Mouse (Mus musculus): ENCODE measurements at regions not wholly inside any gene's neighbourhood (a gene's known extent, or its start where the extent isn't known, plus 50 kb on each side); places are given as distances from the start of the nearest gene placed in this dataset.
"Not testable (repeated sequence)": the region's sequence is repeated elsewhere in the genome, so short reads cannot be mapped to it uniquely, and the experiment has no call there.

GRCm38 (mm10) chr1:4570730-4571129 is 237.0 kb upstream of the Gm37988 start:
- DNase-seq = no peak

DNA sequence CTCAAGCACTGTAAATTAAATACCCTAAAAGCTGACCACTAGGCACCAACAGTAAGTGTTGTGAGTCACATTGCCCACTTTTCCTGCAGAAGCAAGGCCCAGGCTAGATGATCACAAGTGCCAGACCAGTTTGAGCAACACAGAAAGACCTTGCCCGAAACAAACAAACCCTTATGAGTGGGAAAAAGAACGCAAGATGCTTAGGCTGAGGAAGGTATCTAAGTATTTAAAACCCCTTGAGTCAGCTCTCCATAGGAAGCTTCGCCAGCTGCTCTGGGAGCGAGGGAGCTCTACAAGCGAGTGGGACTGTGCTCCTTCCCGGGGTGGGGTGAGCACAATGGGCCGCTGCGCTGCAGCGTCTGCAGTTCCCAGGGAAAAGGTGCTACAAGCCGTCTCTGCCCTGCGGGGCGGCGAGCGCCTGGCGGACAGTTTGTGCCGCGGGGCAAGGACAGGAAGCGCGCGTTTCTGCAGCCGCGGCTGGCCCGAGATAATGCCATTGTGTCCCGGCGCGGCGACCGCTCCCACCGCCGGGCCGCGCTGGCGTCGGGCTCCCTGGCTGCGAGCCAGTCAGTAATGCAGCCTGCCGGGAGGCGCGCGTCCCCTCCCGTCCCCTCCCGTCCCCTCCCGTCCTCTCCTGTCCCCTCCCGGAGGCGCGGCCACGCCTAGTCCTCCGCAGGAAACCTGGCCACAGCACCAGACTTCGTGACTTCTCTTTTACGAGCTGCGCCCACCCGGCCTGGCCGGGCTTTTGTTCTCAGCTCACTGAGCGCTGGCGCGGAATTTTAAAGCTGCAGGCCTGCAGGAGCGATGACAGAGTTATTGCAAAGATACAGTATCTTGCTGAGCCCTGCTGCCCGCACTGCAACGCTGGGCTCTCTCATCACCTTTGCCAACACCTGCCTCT is 236.1 kb upstream of the Gm37988 start:
- DNase-seq = peak; percentile 83

DNA sequence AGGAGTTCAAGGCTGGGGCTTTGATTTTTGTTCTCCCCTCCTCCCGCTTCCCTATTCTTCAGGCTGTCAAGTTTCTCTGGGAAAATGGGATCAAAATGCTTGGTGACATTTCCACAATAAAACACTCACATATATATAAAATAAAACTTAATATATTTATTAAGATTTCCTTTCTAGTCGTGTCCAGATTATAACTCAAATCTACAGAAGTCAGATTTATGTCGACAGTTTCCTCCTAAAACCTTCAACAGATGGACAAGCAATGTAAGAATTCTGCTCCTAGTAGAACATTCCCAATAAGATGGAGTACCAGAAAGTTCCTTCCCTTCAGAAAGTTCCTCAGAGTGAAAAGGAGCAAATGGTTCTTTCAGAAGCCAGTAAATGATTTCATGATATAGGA is 235.4 kb upstream of the Gm37988 start:
- DNase-seq = no peak

GRCm38 (mm10) chr1:4574101-4574500 is 233.6 kb upstream of the Gm37988 start:
- peak; percentile 7 for DNase-seq

GRCm38 (mm10) chr1:4576957-4577356 is 230.7 kb upstream of the Gm37988 start:
- DNase-seq = no peak

DNA sequence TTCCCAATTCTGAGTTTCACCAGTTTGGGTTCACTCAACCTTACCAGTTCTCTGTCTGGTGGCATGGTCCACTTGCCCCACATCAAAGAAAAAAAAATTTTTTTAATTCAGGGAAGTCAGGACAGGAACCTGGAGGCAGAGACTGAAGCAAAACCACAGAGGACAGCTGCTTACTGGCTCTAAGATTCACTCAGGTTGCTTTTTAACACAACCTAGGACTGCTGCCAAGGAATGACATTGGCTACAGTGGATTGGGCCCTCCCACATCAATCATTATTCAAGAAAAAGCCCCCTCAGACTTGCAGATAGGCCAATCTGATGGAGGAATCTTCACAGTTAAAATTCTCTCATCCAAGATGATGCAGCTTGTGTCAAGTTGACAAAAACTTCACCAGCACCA is 225.2 kb upstream of the Gm37988 start:
- DNase-seq = no peak

DNA sequence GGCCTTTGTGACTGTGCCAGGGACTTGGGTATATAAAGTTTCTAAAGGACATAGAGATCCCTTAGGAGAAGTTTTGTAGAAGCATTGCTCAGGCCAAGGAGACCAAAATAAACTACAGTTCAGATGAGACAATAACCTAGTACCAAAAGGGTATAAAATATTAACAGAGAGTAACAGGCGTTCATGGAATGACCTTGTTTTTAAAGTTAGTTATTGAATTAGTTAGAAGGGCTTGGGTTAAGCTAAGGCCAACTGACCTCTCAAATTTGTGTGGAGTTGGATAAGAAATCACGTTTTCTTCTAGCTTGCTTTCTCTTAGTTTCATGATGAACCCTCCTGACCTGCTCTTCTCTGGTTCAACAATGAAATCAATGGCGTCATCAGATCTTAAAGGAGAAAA is 209.8 kb upstream of the Gm37988 start:
- no peak for DNase-seq

DNA sequence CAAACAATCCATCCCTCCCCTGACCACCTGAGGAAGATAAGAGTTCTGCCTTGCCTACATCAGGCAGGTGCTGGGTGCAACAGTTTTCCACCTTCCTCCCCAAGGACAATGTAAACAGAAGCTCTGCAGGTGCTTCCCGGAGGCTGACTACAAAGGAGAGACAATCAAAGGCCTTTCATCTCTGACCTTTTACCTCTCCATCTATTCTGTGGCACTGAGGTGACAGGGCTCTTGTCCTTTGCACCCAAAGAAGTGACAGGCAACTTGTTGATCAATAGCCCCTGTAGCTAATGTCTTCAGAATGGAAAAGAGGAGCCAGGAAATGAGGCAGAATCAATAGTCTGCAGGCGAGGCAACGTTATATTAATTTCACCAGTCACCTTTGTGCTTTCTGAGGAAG is 209.3 kb upstream of the Gm37988 start:
- no peak for DNase-seq

GRCm38 (mm10) chr1:4602386-4602785 is 205.3 kb upstream of the Gm37988 start:
- peak; percentile 23 for DNase-seq

GRCm38 (mm10) chr1:4608824-4609223 is 198.9 kb upstream of the Gm37988 start:
- DNase-seq = no peak

GRCm38 (mm10) chr1:4613305-4613704 is 194.4 kb upstream of the Gm37988 start:
- DNase-seq = peak; percentile 40

DNA sequence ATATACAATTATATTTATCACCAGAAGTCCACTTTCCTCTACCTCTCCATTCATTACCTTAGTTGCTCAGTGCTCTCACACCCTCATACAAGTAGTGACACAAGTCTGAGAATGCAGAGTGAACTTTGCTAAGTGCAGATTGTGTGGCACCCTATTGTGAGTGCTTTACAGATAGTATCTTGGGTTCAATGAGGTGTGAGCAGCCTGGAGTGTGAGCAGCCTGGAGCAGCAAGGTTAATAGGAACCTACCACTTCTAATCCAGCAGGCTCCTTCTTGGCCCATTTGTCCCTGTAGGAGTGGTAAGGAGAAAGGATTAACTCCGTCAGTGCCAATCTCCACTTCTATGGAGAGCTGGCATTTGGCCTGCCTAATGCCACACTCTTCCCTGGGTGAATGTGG is 192.4 kb upstream of the Gm37988 start:
- DNase-seq = no peak

GRCm38 (mm10) chr1:4617479-4617878 is 190.2 kb upstream of the Gm37988 start:
- DNase-seq = peak; percentile 63

DNA sequence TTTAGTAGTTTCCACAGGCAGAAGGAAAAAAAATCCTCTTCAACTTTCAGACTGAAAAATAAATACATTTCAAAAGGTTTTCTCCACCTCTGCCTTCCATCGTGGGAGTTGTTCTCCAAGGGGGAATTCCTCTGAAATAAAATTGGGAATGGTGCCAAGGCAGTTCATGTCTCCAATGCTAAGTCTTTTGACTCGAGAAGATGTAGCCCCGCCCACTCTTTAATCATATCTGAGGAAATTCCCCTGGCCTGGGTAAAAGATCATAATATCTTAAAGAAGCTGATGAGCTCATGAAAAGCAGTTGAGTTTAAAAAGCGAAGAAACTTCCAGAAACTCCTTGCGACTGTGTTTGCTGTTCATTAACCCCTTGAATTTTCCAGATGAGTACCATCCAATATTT is 185.3 kb upstream of the Gm37988 start:
- no peak for DNase-seq

GRCm38 (mm10) chr1:4623268-4623667 is 184.4 kb upstream of the Gm37988 start:
- DNase-seq = peak; percentile 14

DNA sequence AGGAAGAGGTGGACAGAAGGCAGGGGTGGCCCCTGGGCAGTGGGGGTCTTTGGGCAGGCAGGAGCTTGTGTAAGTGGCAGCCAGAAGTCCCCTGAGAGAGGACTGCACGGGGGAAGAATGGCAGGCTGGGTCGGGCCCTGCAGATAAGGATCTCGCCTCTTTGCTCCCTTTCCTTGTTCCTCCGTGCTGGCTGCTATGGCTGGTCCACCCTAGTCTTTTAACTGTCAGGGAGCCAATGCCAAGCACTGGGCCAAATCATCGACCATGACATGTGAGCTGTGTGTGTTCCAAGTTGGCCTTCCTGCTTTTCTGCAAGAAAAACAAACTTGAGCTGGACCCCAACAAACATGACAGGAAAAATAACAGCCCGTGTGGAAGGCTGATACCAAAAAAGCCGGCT is 153.8 kb upstream of the Gm37988 start:
- peak; percentile 26 for DNase-seq

GRCm38 (mm10) chr1:4655252-4655651 is 152.4 kb upstream of the Gm37988 start:
- no peak for DNase-seq

GRCm38 (mm10) chr1:4656883-4657282 is 150.8 kb upstream of the Gm37988 start:
- DNase-seq = no peak

GRCm38 (mm10) chr1:4660081-4660480 is 147.6 kb upstream of the Gm37988 start:
- not testable (repeated sequence) for DNase-seq

DNA sequence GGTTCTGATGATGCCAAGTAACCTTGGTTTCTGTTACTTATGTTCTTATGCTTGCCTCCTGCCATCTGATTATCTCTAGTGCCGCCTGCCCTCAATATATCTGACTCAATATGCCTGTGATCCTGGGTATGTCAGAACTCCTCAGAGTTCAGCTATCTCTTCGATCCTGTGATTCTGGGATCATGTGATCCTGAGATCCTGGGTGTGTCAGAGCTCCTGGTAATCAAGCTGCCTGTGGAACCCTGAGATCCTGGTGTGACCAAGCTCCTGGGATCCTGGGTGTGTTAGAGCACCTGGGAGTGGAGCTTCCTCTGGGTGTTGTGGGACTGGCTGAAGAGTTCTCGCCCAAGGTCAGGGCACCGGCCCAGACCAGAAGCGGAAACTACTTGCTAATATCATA is 147.1 kb upstream of the Gm37988 start:
- not testable (repeated sequence) for DNase-seq

- DNase-seq = no peak
Observed at GRCm38 (mm10) chr1:4661761-4662160, 145.9 kb upstream of the Gm37988 start.

DNA sequence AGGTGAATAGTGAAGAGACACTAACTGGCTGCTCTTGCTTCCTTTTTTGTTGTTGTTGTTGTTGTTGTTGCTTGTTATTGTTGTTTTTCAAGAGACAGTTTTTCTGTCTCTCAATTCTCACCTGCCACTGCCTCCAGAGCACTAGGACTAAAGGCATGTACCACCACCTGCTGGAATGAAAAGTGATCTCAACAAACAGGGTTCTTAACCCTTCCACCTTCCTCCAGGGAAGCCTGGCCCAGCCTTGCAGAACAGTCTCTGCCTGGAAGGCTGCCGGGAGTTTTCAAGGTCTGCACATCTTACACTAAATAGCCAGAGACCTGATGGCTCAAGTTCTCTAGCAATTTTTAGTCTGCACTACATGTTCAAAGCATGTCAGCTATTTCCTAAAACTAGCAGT is 138.0 kb upstream of the Gm37988 start:
- DNase-seq = peak; percentile 5

DNA sequence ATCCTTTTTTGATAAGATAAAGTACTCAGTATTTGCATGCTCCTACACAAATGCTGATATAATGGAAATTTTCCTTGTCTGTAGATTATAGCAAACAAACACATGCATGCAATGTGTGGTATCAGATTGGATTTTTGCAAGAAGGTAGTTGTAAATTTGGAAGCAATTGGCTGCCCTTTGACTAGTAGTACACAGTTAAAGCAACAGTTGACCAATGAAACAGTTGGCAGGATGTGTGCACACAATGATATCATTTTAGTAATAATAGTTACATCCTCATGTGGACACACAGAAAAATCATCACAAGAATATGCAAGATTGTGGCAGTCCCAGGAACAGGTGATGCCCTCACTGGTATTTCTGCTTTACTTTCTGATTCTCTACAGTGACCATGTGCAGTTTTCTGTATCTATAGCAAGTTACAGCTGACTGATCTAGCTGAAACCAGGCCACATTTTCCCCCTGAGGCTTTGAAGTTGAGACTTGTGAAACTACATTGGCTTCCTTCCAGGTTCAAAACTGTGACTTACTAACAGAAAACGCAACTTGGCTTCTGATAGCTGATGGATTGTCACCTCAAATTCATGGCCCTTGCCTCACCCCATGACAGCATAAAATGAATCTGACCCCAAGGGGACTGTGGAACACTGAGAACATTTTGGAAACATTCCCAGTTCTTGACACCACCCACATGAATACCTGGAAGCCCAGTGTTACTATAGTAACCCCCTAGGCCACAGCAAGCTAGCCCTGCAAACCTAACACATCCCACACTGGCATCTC is 136.3 kb upstream of the Gm37988 start:
- DNase-seq = no peak

DNA sequence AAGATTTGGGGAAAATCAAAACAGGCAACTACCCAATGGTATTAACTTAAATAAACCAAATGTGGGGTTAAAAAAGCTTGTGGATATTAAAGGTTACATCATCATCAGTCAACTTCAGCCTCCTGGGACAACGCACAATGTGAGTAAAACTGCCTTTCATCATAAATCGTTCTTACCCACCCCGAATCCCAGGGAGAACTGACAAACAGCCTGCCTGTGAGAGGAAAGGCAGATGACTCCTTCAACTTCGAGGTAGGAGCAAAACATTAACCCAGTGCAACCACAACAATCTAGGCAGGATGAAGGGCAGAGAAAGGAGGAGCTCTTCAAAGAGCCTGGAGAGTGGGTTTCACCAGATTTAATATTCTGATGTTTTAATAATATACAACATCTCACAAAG is 135.3 kb upstream of the Gm37988 start:
- DNase-seq = no peak

All from lung, postnatal 14 days (tissue).